Mouse (Mus musculus) liver, embryonic 14.5 days (tissue): Measurements from ENCODE around the gene Oprm1. TPM values are rescaled to one million over a fixed set of nuclear protein-coding genes. Genes with fewer than 3 reads are reported as not detected.

Experiments used
- ATAC-seq: fragments of 200-750 bp; cut with Nextera tagmentation; 2 replicates; pipeline ENCODE4 v1.8.0; 2017; ENCODE audit warnings: moderate number of reproducible peaks, mild to moderate bottlenecking, moderate library complexity; ENCODE audit not compliant: insufficient read depth
- DNase-seq, 3 experiments: peaks; one replicate each; pipeline ENCODE4 v3.0.0-alpha.2; 2012 to 2013; ENCODE audit warnings: low read depth in 3 of 3, low spot score in 3 of 3
- H3K27ac ChIP-seq: fragments of 300-500 bp; sonication (generic); 2 replicates; pipeline ENCODE4 v1.5.1; 2014; ENCODE audit warnings: moderate library complexity, mild to moderate bottlenecking, control low read depth, inconsistent platforms
- H3K27me3 ChIP-seq: fragments of 300-500 bp; sonication (generic); 2 replicates; pipeline ENCODE4 v1.6.1; 2014; ENCODE audit warnings: mild to moderate bottlenecking, low read length, moderate library complexity; ENCODE audit not compliant: control insufficient read depth, insufficient read depth
- H3K36me3 ChIP-seq: fragments of 300-500 bp; sonication (generic); replicated peaks from 2 replicates; pipeline ENCODE4 v1.6.1; 2014; ENCODE audit warnings: low read depth; ENCODE audit not compliant: control insufficient read depth, insufficient read depth
- H3K4me1 ChIP-seq, 2 experiments: fragments of 200-500 bp in 1 of 2; fragments of 300-500 bp in 1 of 2; sonication (generic) in 1 of 2; replicated peaks; 2 replicates each; pipeline ENCODE4 v1.6.1; 2012 to 2014; ENCODE audit warnings: antibody characterized with exemption in 1 of 2, inconsistent platforms in 1 of 2, low read length in 1 of 2; ENCODE audit not compliant: control insufficient read depth in 2 of 2, insufficient read depth in 2 of 2
- H3K4me2 ChIP-seq: fragments of 300-500 bp; sonication (generic); 2 replicates; pipeline ENCODE4 v1.6.1; 2014; ENCODE audit warnings: low read depth, mild to moderate bottlenecking, control low read depth, moderate library complexity
- H3K4me3 ChIP-seq, 2 experiments: fragments of 200-500 bp in 1 of 2; fragments of 300-500 bp in 1 of 2; sonication (generic) in 1 of 2; 2 replicates each; pipeline ENCODE4 v1.5.1; 2012 to 2014; ENCODE audit warnings: low read depth in 2 of 2, low read length in 2 of 2, mild to moderate bottlenecking in 2 of 2, control low read depth in 1 of 2, inconsistent platforms in 1 of 2, moderate library complexity in 1 of 2; ENCODE audit not compliant: insufficient read depth in 1 of 2
- H3K9ac ChIP-seq: fragments of 300-500 bp; sonication (generic); replicated peaks from 2 replicates; pipeline ENCODE4 v1.6.1; 2014; ENCODE audit warnings: mild to moderate bottlenecking, control low read depth, moderate library complexity
- H3K9me3 ChIP-seq: fragments of 300-500 bp; sonication (generic); 2 replicates; pipeline ENCODE4 v1.6.1; 2016; ENCODE audit warnings: low read length, mixed read lengths; ENCODE audit not compliant: control insufficient read depth
- CTCF ChIP-seq: IDR thresholded peaks from 2 replicates; pipeline ENCODE4 v1.5.1; 2016; ENCODE audit warnings: antibody characterized with exemption, low read depth, control low read depth
- EP300 ChIP-seq: IDR thresholded peaks from 2 replicates; pipeline ENCODE4 v1.6.1; 2016; ENCODE audit warnings: antibody characterized with exemption, low read depth
- WGBS: fragments of 180-500 bp; shearing (Covaris S2); extraction: QIAGEN DNeasy Blood & Tissue Kit; methylation state at CpG from one replicate; pipeline ENCODE4 v1.1.7; 2014; ENCODE audit not compliant: insufficient replicate concordance; 5-methylcytosine and 5-hydroxymethylcytosine counted together
- polyA plus RNA-seq, 2 experiments: library from polyadenylated mRNA; depleted of rRNA in 1 of 2; stranded (reverse) in 1 of 2; unstranded in 1 of 2; fragments of >200 nt; fragmentation: Nextera tagmentation in 1 of 2; extraction: Ambion mirVana in 1 of 2; gene quantifications; 2 replicates each; pipeline versions ENCODE4 v1.2.1 to v1.2.3; 2012 to 2014

Oprm1 gene
- polyA plus RNA-seq, 2 experiments: not detected

DNA sequence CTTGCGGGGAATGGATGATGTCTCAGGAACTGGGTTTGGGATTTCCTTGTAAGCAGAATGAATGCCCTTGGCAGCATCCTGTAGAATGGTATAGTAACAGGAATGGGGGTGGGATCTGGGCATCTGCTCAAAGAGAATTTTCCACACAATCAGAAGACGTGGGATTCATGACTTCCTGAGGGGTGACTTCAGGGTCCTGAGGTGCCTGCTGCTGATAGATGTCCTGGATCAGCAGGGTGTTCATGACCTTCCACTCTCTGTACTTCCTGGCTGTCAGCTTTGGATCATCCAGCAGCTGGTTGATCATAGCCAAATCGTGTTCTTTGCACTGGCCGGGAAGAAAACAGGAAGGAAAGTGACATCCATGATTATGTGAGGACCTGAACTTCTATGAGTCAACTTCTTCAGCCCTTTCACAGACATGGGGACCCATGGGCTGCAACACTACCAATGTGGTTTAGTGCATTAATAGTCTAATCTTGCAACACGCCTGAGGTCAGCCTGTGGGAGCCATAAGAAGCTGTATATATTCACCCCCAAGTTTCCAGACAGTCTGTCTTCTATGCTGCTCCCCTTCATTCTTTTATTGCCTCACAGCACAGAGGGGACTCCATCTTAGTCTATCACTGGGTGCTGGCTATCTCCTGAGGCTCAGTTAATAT, 132.2 kb downstream of the Oprm1 start:
- no peak for DNase-seq

DNA sequence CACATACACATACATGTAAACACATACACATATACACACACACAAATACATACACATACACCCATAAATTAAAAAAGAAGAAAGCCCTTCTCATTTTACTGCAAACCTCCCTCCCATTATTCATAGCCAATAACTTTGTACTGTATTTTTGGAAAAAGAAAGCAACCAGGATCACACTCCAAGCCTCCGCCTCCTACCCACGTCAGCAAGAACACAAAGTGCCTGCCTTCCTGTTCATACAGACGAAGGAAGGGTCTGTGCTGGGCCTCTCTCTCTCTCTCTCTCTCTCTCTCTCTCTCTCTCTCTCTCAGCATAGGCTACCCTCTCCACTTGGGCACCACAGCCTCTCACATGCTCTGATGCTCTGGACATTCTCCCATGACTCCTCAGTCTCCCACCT, 137.5 kb downstream of the Oprm1 start:
- Histone ChIP-seq H3K27me3 (no peaks in the 10 kb centered on the region), H3K4me2 (no peak overlapping the region)
- 57% methylated on average over 3 of the region's 3 CpGs for WGBS

More for the DNA sequence above, 132.2 kb downstream of the Oprm1 start:
- Histone ChIP-seq H3K4me2 (no peak overlapping the region), H3K27me3 (no peaks in the 10 kb centered on the region), H3K27ac (no peak overlapping the region), H3K36me3 (no peaks in the 10 kb centered on the region), H3K4me1 (no peaks in the 10 kb centered on the region), H3K4me3 (no peak overlapping the region), H3K9ac (no peak overlapping the region), H3K9me3 (no peaks in the 10 kb centered on the region)
- WGBS: 56% methylated on average over 5 of the region's 5 CpGs
- no peak for TF ChIP-seq EP300
- ATAC-seq: peak; percentile 35

GRCm38 (mm10) chr10:6896659-6897303, 138.5 kb downstream of the Oprm1 start:
- no peak overlapping the region for H3K9ac ChIP-seq
- H3K4me3 ChIP-seq: no peak overlapping the region
- H3K27ac ChIP-seq: no peak overlapping the region
- H3K27me3 ChIP-seq: no peaks in the 10 kb centered on the region
- no peaks in the 10 kb centered on the region for H3K36me3 ChIP-seq
- WGBS: 53% methylated on average over 3 of the region's 3 CpGs
- DNase-seq: no peak
- ATAC-seq: no peak
- H3K4me1 ChIP-seq: no peaks in the 10 kb centered on the region
- H3K4me2 ChIP-seq: no peak overlapping the region
- no peaks in the 10 kb centered on the region for H3K9me3 ChIP-seq
- TF ChIP-seq CTCF (no peak), EP300 (no peak)

More for the DNA sequence above, 137.5 kb downstream of the Oprm1 start:
- Histone ChIP-seq H3K9ac (no peak overlapping the region), H3K4me1 (no peaks in the 10 kb centered on the region), H3K4me3 (no peak overlapping the region), H3K27ac (no peak overlapping the region), H3K9me3 (no peaks in the 10 kb centered on the region), H3K36me3 (no peaks in the 10 kb centered on the region)
- ATAC-seq: no peak
- TF ChIP-seq CTCF (no peak), EP300 (no peak)
- DNase-seq: no peak

GRCm38 (mm10) chr10:6900126-6900525, 141.8 kb downstream of the Oprm1 start:
- H3K4me1 ChIP-seq: no peaks in the 10 kb centered on the region
- ATAC-seq (no peak), DNase-seq (no peak)
- no peak overlapping the region for H3K4me2 ChIP-seq
- H3K9ac ChIP-seq: no peak overlapping the region
- H3K27me3 ChIP-seq: no peaks in the 10 kb centered on the region
- TF ChIP-seq CTCF (no peak), EP300 (no peak)
- H3K9me3 ChIP-seq: no peaks in the 10 kb centered on the region
- no peaks in the 10 kb centered on the region for H3K36me3 ChIP-seq
- 54% methylated on average over 4 of the region's 4 CpGs for WGBS
- no peak overlapping the region for H3K4me3 ChIP-seq
- H3K27ac ChIP-seq: no peak overlapping the region

DNA sequence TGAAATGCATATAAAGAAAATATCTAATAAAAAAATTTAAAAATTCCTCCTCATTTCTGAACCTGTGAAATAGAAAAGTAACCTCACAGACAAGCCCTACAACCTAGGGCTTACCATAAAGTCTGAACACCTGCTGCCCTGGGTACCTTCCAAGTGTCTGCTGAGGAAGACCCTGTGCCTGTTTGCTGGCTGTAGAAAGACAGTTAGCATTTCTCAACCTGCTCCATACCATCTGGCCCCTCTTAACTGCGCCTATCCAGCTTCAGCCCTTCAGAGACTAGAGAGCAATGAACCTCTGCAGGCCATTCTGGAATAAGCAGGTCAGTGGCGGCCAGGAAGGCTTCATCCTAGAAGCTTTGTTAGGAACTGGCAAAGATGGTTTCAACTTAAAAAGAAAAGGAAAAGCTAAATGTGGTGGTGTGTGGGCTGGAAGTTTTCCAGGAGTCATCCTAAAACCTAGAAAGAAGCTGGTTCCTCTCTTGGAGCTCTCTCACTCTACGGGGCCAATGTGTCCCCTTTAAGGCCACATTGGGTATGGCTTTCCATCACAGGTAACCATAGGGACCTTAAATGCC, 143.6 kb downstream of the Oprm1 start:
- DNase-seq: no peak
- Histone ChIP-seq H3K36me3 (no peaks in the 10 kb centered on the region), H3K4me3 (no peak overlapping the region), H3K4me1 (no peaks in the 10 kb centered on the region), H3K27ac (no peak overlapping the region), H3K4me2 (no peak overlapping the region), H3K9ac (no peak overlapping the region), H3K9me3 (no peaks in the 10 kb centered on the region), H3K27me3 (no peaks in the 10 kb centered on the region)
- WGBS: 54% methylated on average over 3 of the region's 3 CpGs
- TF ChIP-seq EP300: no peak
- no peak for TF ChIP-seq CTCF
- no peak for ATAC-seq
